ENCODE assay signal across 12 mouse cellular contexts in the genomic region with DNA sequence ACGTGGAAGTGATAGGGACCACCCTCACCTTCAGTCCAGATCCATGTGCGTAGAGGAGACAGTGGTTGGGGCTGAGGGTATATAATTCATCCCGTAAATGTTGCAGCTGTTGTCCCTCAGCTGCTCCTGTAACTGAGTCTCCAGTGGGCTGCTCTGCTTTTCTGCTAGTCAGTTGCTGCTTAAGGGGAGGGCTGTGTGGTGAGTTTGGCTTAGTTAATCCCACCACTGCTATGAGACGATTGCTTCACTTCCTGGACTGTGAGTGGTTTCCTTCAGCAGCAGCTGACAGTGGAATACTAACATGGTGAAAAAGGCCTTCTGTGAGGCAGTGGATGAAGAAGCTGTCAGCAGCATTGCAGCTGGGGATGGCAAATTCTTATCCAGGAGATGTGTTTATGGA. TPM values are rescaled to one million over a fixed set of nuclear protein-coding genes. Genes with fewer than 3 reads are reported as not detected.
DNase-seq lines count a peak whose midpoint lies in the region; ATAC-seq lines count a peak whose summit lies in the region.
"Had no signal": no experiment of that assay in that cellular context is flagged by ENCODE, and none has a peak within 500 bp of the region (broad histone marks: within the 10 kb centered on the region; RNA-seq: fewer than 3 reads in every experiment).

No protein-coding gene starts in this region.

- DNase-seq in kidney, postnatal 25 days: no peak
- peak; percentile 70 for DNase-seq in NIH3T3 (ENCODE audit: low read depth)
- DNase-seq in cerebellum, postnatal 4 days (ENCODE audit: low spot score in 2 of 2): no peak
- no peak for DNase-seq in spleen, adult 18-20 months
- DNase-seq: adrenal gland, postnatal 10 days; right cerebral cortex, adult 18-20 months; thymus, postnatal 4 days had no signal

- 33% methylated on average over 4 of the region's 4 CpGs for WGBS in kidney, embryonic 15.5 days
- WGBS in macrophage (ENCODE audit: missing documents): 7% methylated on average over 4 of the region's 4 CpGs

- H3K36me3 ChIP-seq in kidney, embryonic 15.5 days: no peaks in the 10 kb centered on the region
- no peaks in the 10 kb centered on the region for H3K36me3 ChIP-seq in macrophage (ENCODE audit: inconsistent target)
- H3K36me3 ChIP-seq: hindbrain, embryonic 13.5 days had no signal

- H3K4me3 ChIP-seq in kidney, embryonic 15.5 days (replicated peaks): no peak overlapping the region
- H3K4me3 ChIP-seq in macrophage (ENCODE audit: inconsistent target): no peak overlapping the region
- H3K4me3 ChIP-seq: hindbrain, embryonic 13.5 days had no signal

- peak overlapping the region; percentile 29; the same call in 1 of the 2 replicates for H3K27ac ChIP-seq in kidney, embryonic 15.5 days
- peak overlapping the region; percentile 81 for H3K27ac ChIP-seq in macrophage
- H3K27ac ChIP-seq: hindbrain, embryonic 13.5 days had no signal

- H3K79me2 ChIP-seq in macrophage (ENCODE audit: inconsistent target): peaks cover 56% of the 10 kb centered on the region

- ATAC-seq in kidney, embryonic 15.5 days (replicated peaks; ENCODE audit: low FRiP score): no peak
- ATAC-seq in granulocyte monocyte progenitor cell, adult 5-6 weeks (replicated peaks; ENCODE audit: poor library complexity, severe bottlenecking): peak; percentile 88
- no peak for ATAC-seq in megakaryocyte-erythroid progenitor cell, adult 5-6 weeks (replicated peaks; ENCODE audit: low FRiP score, low TSS enrichment, poor library complexity, severe bottlenecking)

- H3K27me3 ChIP-seq in kidney, embryonic 15.5 days: no peaks in the 10 kb centered on the region
- H3K27me3 ChIP-seq: hindbrain, embryonic 13.5 days had no signal

- H3K9me3 ChIP-seq in kidney, embryonic 15.5 days (replicated peaks): no peaks in the 10 kb centered on the region
- H3K9me3 ChIP-seq: hindbrain, embryonic 13.5 days had no signal

- no peak overlapping the region for H3K4me2 ChIP-seq in kidney, embryonic 15.5 days
- H3K4me2 ChIP-seq: hindbrain, embryonic 13.5 days had no signal

- H3K4me1 ChIP-seq in kidney, embryonic 15.5 days: peaks cover 31% of the 10 kb centered on the region

- no peak overlapping the region for H3K9ac ChIP-seq in kidney, embryonic 15.5 days
- H3K9ac ChIP-seq: hindbrain, embryonic 13.5 days had no signal

RNA-seq across cellular contexts. Expression of gene Map3k20, which starts 33.0 kb away (rescaled TPM):
- polyA plus RNA-seq in kidney, embryonic 15.5 days (2015; fragmentation: Nextera tagmentation; extraction: Ambion mirVana): 14.5 and 14.7 TPM in 2 replicates
- total RNA-seq in granulocyte monocyte progenitor cell, adult 5-6 weeks (2014; fragmentation: Nextera tagmentation): 66.1 and 82.8 TPM in 2 replicates
- total RNA-seq in granulocyte monocyte progenitor cell, adult 5-6 weeks (2017): 71.7 and 77.0 TPM in 2 replicates
- 100 to 1,000 TPM in 2 of 26 experiments, 10 to 100 TPM in 24; 37.3 to 146 (median 66.1) TPM for total RNA-seq in macrophage (2018; cell fraction: chromatin; rRNA removed)
- total RNA-seq in macrophage (2018; cell fraction: cytosol; rRNA removed): 10 to 100 TPM; 14.6 to 38.4 (median 24.7) TPM
- total RNA-seq in macrophage (2018; cell fraction: nucleus; rRNA removed): 100 to 1,000 TPM in 1 of 26 experiments, 10 to 100 TPM in 25; 21.7 to 109 (median 43.0) TPM
- 10.0 to 19.0 TPM (median 16.9 TPM) in 3 replicates for polyA plus RNA-seq in macrophage (2018)
- 34.4 and 46.9 TPM in 2 replicates for total RNA-seq in megakaryocyte-erythroid progenitor cell, adult 5-6 weeks (2014; fragmentation: Nextera tagmentation)
- total RNA-seq in megakaryocyte-erythroid progenitor cell, adult 5-6 weeks (2017): 30.5 and 34.1 TPM in 2 replicates
